Mouse (Mus musculus): ENCODE data around the gene Hist1h3f. TPM values are rescaled to one million over a fixed set of nuclear protein-coding genes. Genes with fewer than 3 reads are reported as not detected.
A peak's percentile ranks its signal among the peaks of the same experiment; 100 is the strongest.
"Not testable (repeated sequence)": the region's sequence is repeated elsewhere in the genome, so short reads cannot be mapped to it uniquely, and the experiment has no call there.

Hist1h3f gene
- polyA plus RNA-seq, 3 experiments from 2014 or later: 0.73 to 1.5 (median 0.74) TPM

GRCm38 (mm10) chr13:23539821-23540220, 4.0 kb upstream of the Hist1h3f start:
- not testable (repeated sequence) for ATAC-seq

GRCm38 (mm10) chr13:23541497-23541896, 2.4 kb upstream of the Hist1h3f start:
- ATAC-seq: no peak

- not testable (repeated sequence) for ATAC-seq
These were observed 1.4 kb upstream of the Hist1h3f start for GRCm38 (mm10) chr13:23542225-23542980.

GRCm38 (mm10) chr13:23542999-23543607, 749 bp upstream of the Hist1h3f start, which contains the start of gene Hist1h2bh:
Gene Hist1h2bh, minus strand, starts transcription at chr13:23543392.
- peak; percentile 90 for ATAC-seq

GRCm38 (mm10) chr13:23544787-23545120, 902 bp downstream of the Hist1h3f start:
- ATAC-seq: peak; percentile 2

GRCm38 (mm10) chr13:23546694-23547093, 2.8 kb downstream of the Hist1h3f start:
- ATAC-seq: no peak

GRCm38 (mm10) chr13:23550761-23551145, 6.9 kb downstream of the Hist1h3f start:
- ATAC-seq: no peak

- peak; percentile 73 for ATAC-seq
These were observed 7.4 kb downstream of the Hist1h3f start, which contains the start of gene Hist1h4f for GRCm38 (mm10) chr13:23551146-23551834. Gene Hist1h4f, minus strand, starts transcription at chr13:23551648.

- no peak for ATAC-seq
These were observed 8.4 kb downstream of the Hist1h3f start for GRCm38 (mm10) chr13:23551931-23552914.

GRCm38 (mm10) chr13:23552962-23553361, 9.1 kb downstream of the Hist1h3f start, which contains the start of gene Hist1h1d:
Gene Hist1h1d, plus strand, starts transcription at chr13:23553262.
- no peak for ATAC-seq

GRCm38 (mm10) chr13:23554393-23554792, 10.5 kb downstream of the Hist1h3f start:
- ATAC-seq: no peak

GRCm38 (mm10) chr13:23554925-23555838, 11.3 kb downstream of the Hist1h3f start:
- ATAC-seq: peak; percentile 66

GRCm38 (mm10) chr13:23555839-23556416, 12.1 kb downstream of the Hist1h3f start:
- peak; percentile 67 for ATAC-seq

- ATAC-seq: no peak
These were observed 13.1 kb downstream of the Hist1h3f start for GRCm38 (mm10) chr13:23556906-23557305.

- not testable (repeated sequence) for ATAC-seq
These were observed 16.8 kb downstream of the Hist1h3f start for GRCm38 (mm10) chr13:23560699-23561098.

- ATAC-seq: peak; percentile 2
These were observed 17.7 kb downstream of the Hist1h3f start for GRCm38 (mm10) chr13:23561531-23561882.

GRCm38 (mm10) chr13:23561883-23562659, 18.2 kb downstream of the Hist1h3f start, which contains the start of gene Hist1h3e:
Gene Hist1h3e, minus strand, starts transcription at chr13:23562369.
- peak; percentile 96 for ATAC-seq

GRCm38 (mm10) chr13:23562699-23563462, 19.0 kb downstream of the Hist1h3f start:
- ATAC-seq: peak; percentile 12

- ATAC-seq: no peak
These were observed 20.6 kb downstream of the Hist1h3f start for GRCm38 (mm10) chr13:23564482-23564881.

All from inflammation-experienced regulatory T-cells, adult 6 months (primary cell).